Mouse (Mus musculus) midbrain, embryonic 15.5 days (tissue): ENCODE data around the gene Zpr1. TPM values are rescaled to one million over a fixed set of nuclear protein-coding genes. Genes with fewer than 3 reads are reported as not detected.
"Not testable (repeated sequence)": the region's sequence is repeated elsewhere in the genome, so short reads cannot be mapped to it uniquely, and the experiment has no call there.

ENCODE experiments used
- ATAC-seq: fragments of 200-750 bp; cut with Nextera tagmentation; replicated peaks from 2 replicates; pipeline ENCODE4 v1.8.0; 2017; ENCODE audit warnings: moderate TSS enrichment
- H3K27ac ChIP-seq: fragments of 300-500 bp; sonication (generic); 2 replicates; pipeline ENCODE4 v1.5.1; 2015; ENCODE audit warnings: mild to moderate bottlenecking, inconsistent platforms
- H3K27me3 ChIP-seq: fragments of 300-500 bp; sonication (generic); replicated peaks from 2 replicates; pipeline ENCODE4 v1.6.1; 2015; ENCODE audit warnings: inconsistent platforms
- H3K36me3 ChIP-seq: fragments of 300-500 bp; sonication (generic); replicated peaks from 2 replicates; pipeline ENCODE4 v1.6.1; 2015; ENCODE audit warnings: inconsistent platforms
- H3K4me1 ChIP-seq: fragments of 300-500 bp; sonication (generic); 2 replicates; pipeline ENCODE4 v1.6.1; 2015; ENCODE audit warnings: inconsistent platforms
- H3K4me2 ChIP-seq: fragments of 300-500 bp; sonication (generic); 2 replicates; pipeline ENCODE4 v1.6.1; 2015; ENCODE audit warnings: inconsistent platforms, mild to moderate bottlenecking, moderate library complexity
- H3K4me3 ChIP-seq: fragments of 300-500 bp; sonication (generic); 2 replicates; pipeline ENCODE4 v1.5.1; 2015; ENCODE audit warnings: mild to moderate bottlenecking, inconsistent platforms
- H3K9ac ChIP-seq: fragments of 300-500 bp; sonication (generic); 2 replicates; pipeline ENCODE4 v1.6.1; 2015; ENCODE audit warnings: mild to moderate bottlenecking, inconsistent platforms
- H3K9me3 ChIP-seq: fragments of 300-500 bp; sonication (generic); 2 replicates; pipeline ENCODE4 v1.6.1; 2016; ENCODE audit warnings: inconsistent platforms
- WGBS: fragments of 180-500 bp; shearing (Covaris S2); methylation state at CpG from one replicate; pipeline ENCODE4 v1.1.7; 2015; ENCODE audit warnings: mixed read lengths; 5-methylcytosine and 5-hydroxymethylcytosine counted together
- polyA plus RNA-seq: library from polyadenylated mRNA; unstranded; fragments of >200 nt; fragmentation: Nextera tagmentation; extraction: Ambion mirVana; gene quantifications from 2 replicates; pipeline ENCODE4 v1.2.1, GENCODE M21; 2015

Gene Zpr1
- polyA plus RNA-seq, 1 experiment from 2014 or later = 64.0 TPM

DNA sequence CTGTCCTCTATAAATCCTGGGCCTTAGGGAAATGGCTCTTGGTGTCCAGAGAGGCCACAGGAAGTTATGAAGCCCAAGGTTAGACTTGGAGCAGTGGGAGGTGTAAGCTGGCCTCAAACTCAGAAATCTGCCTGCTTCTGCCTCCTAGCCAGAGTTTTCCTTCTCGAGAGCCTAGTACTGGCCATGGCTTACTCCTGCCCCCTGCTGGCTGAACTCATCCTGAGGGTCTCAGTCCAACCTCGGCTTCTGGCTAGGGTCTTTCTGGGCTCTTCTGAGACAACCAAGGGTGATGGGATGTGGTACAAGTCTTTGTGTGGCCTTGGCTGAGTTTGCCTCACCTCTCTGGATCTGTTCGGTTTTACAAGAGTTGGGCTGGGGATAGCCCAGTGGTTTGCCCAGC is 45.1 kb downstream of the Zpr1 start:
- 85% methylated on average over 3 of the region's 3 CpGs for WGBS
- ATAC-seq = no peak
- H3K9ac ChIP-seq = no peak overlapping the region

GRCm38 (mm10) chr9:46319886-46320285 is 47.0 kb downstream of the Zpr1 start, which contains the start of gene 4931429L15Rik:
Gene 4931429L15Rik (minus strand): TSS chr9:46319986.
- not testable (repeated sequence) for H3K27me3 ChIP-seq, H3K4me3 ChIP-seq, ATAC-seq, H3K9ac ChIP-seq, H3K27ac ChIP-seq, H3K36me3 ChIP-seq, H3K9me3 ChIP-seq, H3K4me2 ChIP-seq
- 87% methylated on average over 6 of the region's 6 CpGs for WGBS
- peaks cover 18% of the 10 kb centered on the region for H3K4me1 ChIP-seq

More for the DNA sequence above, 45.1 kb downstream of the Zpr1 start:
- Histone ChIP-seq H3K4me2 (no peak overlapping the region), H3K4me1 (peaks cover 22% of the 10 kb centered on the region), H3K4me3 (no peak overlapping the region), H3K36me3 (no peaks in the 10 kb centered on the region), H3K27ac (no peak overlapping the region), H3K27me3 (no peaks in the 10 kb centered on the region), H3K9me3 (no peaks in the 10 kb centered on the region)

DNA sequence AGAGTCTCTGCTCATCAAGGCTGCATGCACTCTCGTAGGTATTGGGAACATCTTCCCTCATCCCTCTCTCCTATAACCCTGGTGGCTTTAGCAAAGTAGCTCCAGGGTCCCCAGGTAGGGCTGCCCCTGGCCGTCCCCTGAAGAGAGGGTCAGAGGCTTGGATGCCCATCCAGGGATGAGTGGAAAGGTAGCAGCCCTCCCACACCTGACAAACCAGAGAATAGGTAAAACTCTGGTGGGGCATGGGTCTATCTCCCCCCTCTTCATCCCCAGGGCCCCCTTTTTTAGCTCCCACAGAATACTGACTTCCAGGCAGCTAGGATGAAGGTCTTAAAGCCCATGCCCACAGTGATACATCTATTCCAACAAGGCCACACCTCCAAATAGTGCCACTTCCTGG is 47.6 kb downstream of the Zpr1 start:
- Histone ChIP-seq H3K4me2 (no peak overlapping the region), H3K27ac (no peak overlapping the region), H3K4me1 (peaks cover 15% of the 10 kb centered on the region), H3K4me3 (no peak overlapping the region), H3K9me3 (no peaks in the 10 kb centered on the region), H3K9ac (no peak overlapping the region), H3K36me3 (no peaks in the 10 kb centered on the region), H3K27me3 (no peaks in the 10 kb centered on the region)
- ATAC-seq = no peak
- WGBS = 87% methylated on average over 2 of the region's 2 CpGs

GRCm38 (mm10) chr9:46326694-46327405 is 54.0 kb downstream of the Zpr1 start:
- Histone ChIP-seq H3K27me3 (no peaks in the 10 kb centered on the region), H3K4me1 (peaks cover 13% of the 10 kb centered on the region), H3K9ac (no peak overlapping the region), H3K27ac (no peak overlapping the region), H3K36me3 (no peaks in the 10 kb centered on the region), H3K4me2 (no peak overlapping the region), H3K4me3 (no peak overlapping the region), H3K9me3 (no peaks in the 10 kb centered on the region)
- ATAC-seq = no peak
- 87% methylated on average over 11 of the region's 11 CpGs for WGBS

GRCm38 (mm10) chr9:46327706-46328571 is 55.1 kb downstream of the Zpr1 start:
- no peak overlapping the region for H3K4me3 ChIP-seq
- WGBS = 59% methylated on average over 25 of the region's 25 CpGs
- peak; percentile 16; the same call in 1 of the 2 replicates for ATAC-seq
- H3K27me3 ChIP-seq = no peaks in the 10 kb centered on the region
- peak overlapping the region; percentile 45 for H3K4me2 ChIP-seq
- H3K4me1 ChIP-seq = peaks cover 13% of the 10 kb centered on the region
- peak overlapping the region; percentile 79 for H3K27ac ChIP-seq
- no peaks in the 10 kb centered on the region for H3K9me3 ChIP-seq
- H3K36me3 ChIP-seq = no peaks in the 10 kb centered on the region
- H3K9ac ChIP-seq = 0 out of 2 replicates have a peak overlapping the region, but pooled peaks have one; percentile 32

DNA sequence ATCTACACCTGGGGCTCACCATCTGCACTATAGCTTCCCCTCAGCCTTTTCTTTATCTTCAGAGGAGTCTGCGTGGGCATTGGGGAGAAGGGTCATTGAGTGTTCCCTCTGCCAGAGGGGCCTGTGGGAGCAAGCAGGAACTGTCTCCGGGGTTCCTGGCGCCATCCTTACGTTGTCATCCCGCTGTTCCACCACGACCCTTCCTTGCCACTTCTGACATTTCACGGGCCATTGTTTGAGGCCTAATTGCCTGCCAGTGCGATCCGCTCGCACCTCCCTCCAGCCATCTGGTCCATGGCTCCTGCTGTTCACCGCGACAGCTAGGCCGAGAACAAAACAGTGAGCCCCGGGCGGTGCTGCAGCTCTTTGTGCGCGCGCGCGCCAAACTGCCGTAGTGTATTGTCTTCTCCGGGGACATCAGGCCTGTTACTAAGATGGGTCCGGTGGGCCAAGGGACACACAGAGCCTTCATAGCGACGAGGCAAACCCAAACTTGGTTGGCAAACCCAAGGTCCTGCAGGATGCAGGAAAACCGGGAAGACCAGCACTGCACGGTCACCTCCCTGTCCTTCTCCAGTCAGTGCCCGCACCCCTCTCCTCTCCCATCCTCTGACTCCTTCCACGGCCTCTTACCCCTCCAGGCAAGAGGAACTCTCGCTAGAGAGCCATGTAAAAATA is 55.8 kb downstream of the Zpr1 start:
- H3K4me2 ChIP-seq = peak overlapping the region; percentile 45
- ATAC-seq = peak; percentile 79
- H3K36me3 ChIP-seq = no peaks in the 10 kb centered on the region
- peak overlapping the region; percentile 32 for H3K9ac ChIP-seq
- H3K4me3 ChIP-seq = peak overlapping the region; percentile 16
- H3K9me3 ChIP-seq = no peaks in the 10 kb centered on the region
- WGBS = 2% methylated on average over 30 of the region's 30 CpGs
- peaks cover 13% of the 10 kb centered on the region for H3K4me1 ChIP-seq
- H3K27me3 ChIP-seq = no peaks in the 10 kb centered on the region
- H3K27ac ChIP-seq = peak overlapping the region; percentile 79

DNA sequence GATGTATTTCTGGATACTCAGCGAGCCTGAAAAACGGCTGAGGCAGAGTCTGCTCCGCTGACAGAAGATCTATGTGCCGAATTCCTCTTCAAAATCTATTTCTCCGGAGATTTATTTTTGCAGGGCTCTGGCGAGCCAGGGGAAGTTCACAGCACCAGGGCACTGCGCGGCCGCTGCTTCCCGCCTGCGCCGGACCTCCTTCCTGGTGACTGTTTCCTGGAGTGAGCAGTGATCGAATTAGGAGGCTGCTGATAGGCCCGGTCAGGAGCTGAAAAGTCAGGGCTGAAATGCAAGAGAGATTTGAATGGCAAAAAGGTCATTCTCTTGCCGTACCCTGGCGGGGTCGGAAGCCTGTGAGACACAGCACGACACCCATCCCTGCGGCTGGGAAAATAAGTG is 56.4 kb downstream of the Zpr1 start:
- H3K4me3 ChIP-seq = peak overlapping the region; percentile 16
- H3K27me3 ChIP-seq = no peaks in the 10 kb centered on the region
- H3K36me3 ChIP-seq = no peaks in the 10 kb centered on the region
- H3K9ac ChIP-seq = peak overlapping the region; percentile 32
- WGBS = 2% methylated on average over 19 of the region's 19 CpGs
- peak overlapping the region; percentile 45 for H3K4me2 ChIP-seq
- peak; percentile 48; the same call in 1 of the 2 replicates for ATAC-seq
- H3K27ac ChIP-seq = peak overlapping the region; percentile 79
- H3K4me1 ChIP-seq = peaks cover 13% of the 10 kb centered on the region
- no peaks in the 10 kb centered on the region for H3K9me3 ChIP-seq

DNA sequence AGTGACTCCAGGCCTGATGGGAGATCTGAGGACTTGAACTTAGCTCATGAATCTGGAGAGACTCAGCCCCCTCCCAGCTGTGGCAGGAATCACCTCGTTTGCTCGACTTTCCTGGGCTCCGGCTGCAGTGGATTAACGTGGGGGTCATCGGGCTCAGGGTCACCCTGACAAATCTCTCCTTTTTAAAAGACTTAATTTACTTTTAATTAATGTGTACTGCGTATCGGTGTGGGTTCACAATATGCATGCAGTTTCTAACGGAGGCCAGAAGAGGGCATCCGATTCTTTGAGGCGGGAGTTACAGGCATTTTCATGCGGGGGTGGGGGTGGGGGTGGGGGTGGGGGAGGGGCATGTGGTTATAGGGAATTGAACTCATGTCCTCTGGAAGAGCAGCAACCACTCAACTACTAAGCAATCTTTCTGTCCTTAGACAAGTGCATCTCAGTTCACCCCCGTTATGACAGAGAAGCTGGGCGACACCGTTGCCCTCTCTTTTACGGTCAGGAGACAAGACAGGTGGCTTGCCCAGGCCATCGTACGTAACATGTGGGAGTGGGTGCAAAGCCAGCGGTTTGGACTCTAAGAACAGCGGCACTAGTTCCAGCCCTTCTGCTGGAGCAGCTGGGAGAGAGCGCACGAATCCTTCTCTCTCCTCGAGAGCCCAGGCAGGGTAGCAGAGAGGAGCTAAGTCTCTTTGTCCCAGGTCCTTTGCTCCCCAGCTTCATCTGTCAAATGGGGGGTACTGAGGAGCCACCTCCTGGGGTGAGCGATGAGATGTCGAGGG is 57.1 kb downstream of the Zpr1 start:
- H3K4me1 ChIP-seq = peaks cover 13% of the 10 kb centered on the region
- 20% methylated on average over 24 of the region's 24 CpGs for WGBS
- peak overlapping the region; percentile 79; the same call in 1 of the 2 replicates for H3K27ac ChIP-seq
- H3K4me2 ChIP-seq = no peak overlapping the region
- no peaks in the 10 kb centered on the region for H3K27me3 ChIP-seq
- no peaks in the 10 kb centered on the region for H3K9me3 ChIP-seq
- H3K36me3 ChIP-seq = no peaks in the 10 kb centered on the region
- ATAC-seq = 0 out of 2 replicates have a peak, but pooled peaks have one; percentile 7
- H3K4me3 ChIP-seq = no peak overlapping the region
- no peak overlapping the region for H3K9ac ChIP-seq

- Histone ChIP-seq H3K9me3 (no peaks in the 10 kb centered on the region), H3K9ac (no peak overlapping the region), H3K27ac (no peak overlapping the region), H3K4me2 (no peak overlapping the region), H3K4me1 (peaks cover 13% of the 10 kb centered on the region), H3K27me3 (0 out of 2 replicates have a peak, but pooled peaks cover 4% of the 10 kb centered on the region), H3K4me3 (no peak overlapping the region), H3K36me3 (no peaks in the 10 kb centered on the region)
- 50% methylated on average over 6 of the region's 6 CpGs for WGBS
- ATAC-seq = no peak
Measured at GRCm38 (mm10) chr9:46330586-46330895, 57.7 kb downstream of the Zpr1 start.

GRCm38 (mm10) chr9:46331301-46331700 is 58.4 kb downstream of the Zpr1 start:
- Histone ChIP-seq H3K9ac (no peak overlapping the region), H3K36me3 (no peaks in the 10 kb centered on the region), H3K27me3 (0 out of 2 replicates have a peak, but pooled peaks cover 4% of the 10 kb centered on the region), H3K4me3 (no peak overlapping the region), H3K4me2 (no peak overlapping the region), H3K9me3 (no peaks in the 10 kb centered on the region), H3K27ac (no peak overlapping the region), H3K4me1 (peaks cover 13% of the 10 kb centered on the region)
- ATAC-seq = no peak
- WGBS = 40% methylated on average over 1 of the region's 1 CpGs
